Mouse (Mus musculus) heart, postnatal 0 days (tissue): ENCODE data around the gene Wdr93.

Source experiments
- CTCF ChIP-seq: IDR thresholded peaks from 2 replicates; pipeline ENCODE4 v1.5.1; 2016; ENCODE audit warnings: antibody characterized with exemption, control low read depth, low read depth
- EP300 ChIP-seq: IDR thresholded peaks from 2 replicates; pipeline ENCODE4 v1.6.1; 2016; ENCODE audit warnings: antibody characterized with exemption, low read depth

DNA sequence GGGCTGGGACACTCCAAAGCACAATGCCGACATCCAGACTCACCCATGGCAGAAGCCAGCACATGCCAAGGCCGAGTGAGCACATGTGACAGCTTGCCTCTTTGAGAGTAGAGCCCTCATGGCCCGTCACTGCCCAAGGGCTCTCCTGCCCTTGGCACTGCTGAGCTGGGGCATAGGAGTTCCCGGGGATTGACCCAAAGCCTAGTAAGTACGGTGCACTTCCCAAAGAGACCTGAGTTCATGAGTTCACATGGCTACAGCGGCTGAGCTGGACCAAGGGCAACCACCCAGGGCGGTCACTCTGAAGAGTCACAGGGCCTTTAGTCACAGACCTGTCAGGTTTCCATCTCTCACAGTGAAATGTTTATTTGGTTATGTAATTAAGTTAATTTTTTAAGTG is 65.6 kb downstream of the Wdr93 start:
- no peak for TF ChIP-seq EP300
- no peak for TF ChIP-seq CTCF
